Mouse (Mus musculus) adipose tissue, adult 10 weeks (tissue): Measurements from ENCODE around the gene Gm3739. TPM values are rescaled to one million over a fixed set of nuclear protein-coding genes. Genes with fewer than 3 reads are reported as not detected.

Source experiments
- polyA plus RNA-seq: library from polyadenylated mRNA; stranded (reverse); fragments of 350-450 nt; fragmentation: Illumina TruSeq; extraction: RNeasy Lipid Tissue Mini Kit (QIAGEN cat#74804); gene quantifications from one replicate; pipeline ENCODE4 v1.2.3, GENCODE M21; 2014; ENCODE audit warnings: low read depth, low replicate concordance

The Gm3739 gene
- polyA plus RNA-seq, result 0.62 TPM

DNA sequence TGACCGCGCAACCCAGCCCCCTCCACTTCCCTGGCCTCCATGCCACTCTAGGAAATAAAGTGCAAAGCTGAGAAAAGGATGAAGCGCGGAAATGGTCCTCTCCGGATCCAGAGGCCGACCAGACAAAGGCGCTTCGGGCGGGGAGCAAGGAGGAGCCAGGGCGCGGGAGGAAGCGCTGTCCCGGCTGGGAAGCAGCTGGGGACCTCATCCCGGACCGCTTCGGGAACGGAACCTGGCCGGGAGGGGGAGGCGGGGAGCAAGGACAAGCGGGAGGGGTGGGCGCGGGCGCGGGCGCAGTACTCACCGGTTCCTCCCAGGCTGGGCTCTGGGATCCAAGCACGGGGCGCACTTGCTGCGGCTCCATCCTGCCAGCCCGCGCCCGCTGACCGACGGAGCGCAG lies at the start of gene Gm3739:
TSS of gene Gm3739 (minus strand) at position 389 of the 400 bp plus-strand sequence.

GRCm38 (mm10) chr14:7332295-7332694 lies 17.4 kb upstream of the Gm3739 start, which contains the start of gene Gm5797:
Gm5797 (minus strand) TSS chr14:7332395.

GRCm38 (mm10) chr14:7264614-7265013 lies 50.2 kb downstream of the Gm3739 start, which contains the start of gene Gm3727:
Gm3727 (minus strand) TSS chr14:7264714.

Other genes starting within 250 kb of the Gm3739 start
- gene Gm3696, start 214.4 kb downstream of the Gm3739 start, polyA plus RNA-seq, result 1.7 TPM
- gene Gm6676, start 189.6 kb downstream of the Gm3739 start, polyA plus RNA-seq, result not detected
- gene Gm3512, start 140.5 kb downstream of the Gm3739 start, polyA plus RNA-seq, result 1.8 TPM
- gene Gm16434, start 120.5 kb downstream of the Gm3739 start, polyA plus RNA-seq, result not detected
- not detected for gene Gm3727, start 50.3 kb downstream of the Gm3739 start, polyA plus RNA-seq
- gene Gm5797, start 17.3 kb upstream of the Gm3739 start, polyA plus RNA-seq, result not detected
- gene Gm8374, start 50.1 kb upstream of the Gm3739 start, polyA plus RNA-seq, result not detected
- not detected for gene Gm3755, start 135.9 kb upstream of the Gm3739 start, polyA plus RNA-seq
- not detected for gene Gm3752, start 168.7 kb upstream of the Gm3739 start, polyA plus RNA-seq